Mouse (Mus musculus): ENCODE results near the gene Ddhd1. TPM values are rescaled to one million over a fixed set of nuclear protein-coding genes. Genes with fewer than 3 reads are reported as not detected.
A peak's percentile ranks its signal among the peaks of the same experiment; 100 is the strongest.

Gene Ddhd1
- polyA plus RNA-seq (2015; fragmentation: Nextera tagmentation; extraction: Ambion mirVana): 5.2 and 5.7 TPM in 2 replicates

DNA sequence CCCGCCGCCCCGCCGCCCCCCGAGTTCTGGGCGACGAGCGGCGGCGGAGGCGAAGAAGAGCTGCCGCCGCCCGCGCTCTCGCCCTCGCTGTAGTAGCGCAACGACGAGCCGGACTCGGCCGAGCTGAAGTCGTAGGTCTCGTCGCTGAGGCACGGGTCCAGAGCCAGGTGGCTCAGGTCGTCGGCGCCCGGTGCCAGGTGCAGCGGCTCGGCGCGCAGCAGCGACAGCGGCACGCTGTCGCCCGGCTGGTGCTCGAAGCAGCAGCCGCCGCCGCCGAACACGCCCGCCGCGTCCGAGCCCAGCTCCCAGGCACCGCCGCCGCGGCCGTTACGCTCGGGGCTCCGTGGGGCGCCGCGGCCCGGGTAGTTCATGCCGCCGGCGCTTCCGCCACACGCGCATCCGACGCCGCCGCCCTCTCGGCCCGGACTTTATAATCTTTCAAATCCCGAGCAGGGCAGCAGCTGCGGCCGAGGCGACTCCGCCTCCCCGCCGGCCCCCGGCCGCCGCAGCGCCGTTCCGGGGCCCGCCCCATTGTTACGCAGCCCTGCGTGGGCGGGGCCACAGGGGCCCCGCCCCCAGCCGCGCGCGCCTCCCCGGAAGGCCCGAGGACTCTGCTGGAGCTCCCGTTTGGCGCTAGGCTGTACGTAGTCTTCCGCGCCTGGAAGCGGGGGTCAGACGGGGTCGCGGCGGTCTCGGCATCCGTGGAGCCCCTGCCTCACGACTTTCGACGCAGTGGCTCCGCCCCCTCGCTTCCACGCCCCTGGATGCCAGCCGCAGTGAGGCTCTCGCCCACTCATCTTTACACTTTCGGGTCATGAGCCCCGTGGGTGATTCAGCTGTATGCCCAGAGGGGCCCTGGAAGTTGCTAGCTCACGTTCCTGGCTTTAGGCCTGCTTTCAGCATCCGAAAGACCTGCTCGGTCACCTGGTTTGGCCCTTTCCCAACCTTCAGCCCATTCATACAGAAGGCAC lies at the start of gene Ddhd1:
Gene Ddhd1, minus strand, starts transcription at position 503 of the 971 bp plus-strand sequence.
- Histone ChIP-seq H3K27me3 (no peaks in the 10 kb centered on the region), H3K27ac (peak within 1 kb of the TSS; percentile 92), H3K36me3 (no peaks in the 10 kb centered on the region), H3K4me3 (peak within 1 kb of the TSS; percentile 81), H3K9me3 (no peaks in the 10 kb centered on the region), H3K9ac (peak within 1 kb of the TSS; percentile 79), H3K4me2 (peak within 1 kb of the TSS; percentile 99), H3K4me1 (peaks cover 17% of the 10 kb centered on the region)
- WGBS: under 1% methylated on average over 112 of the region's 123 CpGs
- peak; percentile 93 for ATAC-seq (ENCODE audit: insufficient number of reproducible peaks, low FRiP score, low TSS enrichment, low read depth)

DNA sequence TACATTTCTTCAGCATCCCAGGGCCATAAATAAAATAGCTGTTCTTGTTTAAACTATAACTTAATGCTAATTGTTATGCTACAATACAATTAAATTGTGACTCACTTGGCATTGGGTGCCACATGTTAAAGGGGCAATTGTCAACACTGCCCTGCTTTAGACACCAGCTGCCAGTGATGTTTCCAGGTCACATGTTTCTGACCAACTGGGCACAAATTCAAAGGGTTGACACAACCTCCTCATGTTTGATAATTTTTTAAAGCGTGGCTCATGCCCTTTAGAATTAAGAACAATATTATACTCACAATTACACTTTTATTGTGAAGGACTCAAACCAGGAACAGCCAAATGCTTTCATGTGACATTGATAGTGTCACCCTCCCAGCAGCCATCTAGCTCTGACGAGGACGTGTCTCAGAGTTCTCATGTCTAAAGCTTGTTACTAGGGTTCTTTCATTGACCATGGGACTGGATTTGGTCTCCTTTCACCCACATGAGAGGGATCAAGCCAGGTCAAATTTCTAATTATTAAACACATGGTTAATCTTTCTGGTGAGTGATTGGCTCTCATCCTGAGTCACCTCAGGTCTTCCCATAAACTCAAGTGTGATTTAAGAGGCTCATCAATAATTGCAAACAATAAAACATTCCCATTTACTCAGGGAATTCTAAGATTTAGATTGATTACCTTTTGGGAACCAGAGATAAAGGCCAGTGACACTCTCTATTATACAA lies 49.4 kb upstream of the Ddhd1 start:
- Histone ChIP-seq H3K4me3 (no peak overlapping the region), H3K27me3 (no peaks in the 10 kb centered on the region), H3K4me1 (no peaks in the 10 kb centered on the region), H3K27ac (no peak overlapping the region), H3K4me2 (no peak overlapping the region), H3K9me3 (no peaks in the 10 kb centered on the region), H3K9ac (no peak overlapping the region), H3K36me3 (no peaks in the 10 kb centered on the region)
- 67% methylated on average over 3 of the region's 3 CpGs for WGBS
- no peak for ATAC-seq (ENCODE audit: insufficient number of reproducible peaks, low FRiP score, low TSS enrichment, low read depth)

GRCm38 (mm10) chr14:45700031-45700572 lies 42.2 kb upstream of the Ddhd1 start:
- no peaks in the 10 kb centered on the region for H3K9me3 ChIP-seq
- H3K4me1 ChIP-seq: no peaks in the 10 kb centered on the region
- WGBS: 59% methylated on average over 6 of the region's 6 CpGs
- no peaks in the 10 kb centered on the region for H3K36me3 ChIP-seq
- ATAC-seq (ENCODE audit: insufficient number of reproducible peaks, low FRiP score, low TSS enrichment, low read depth): no peak
- H3K27ac ChIP-seq: no peak overlapping the region
- H3K4me3 ChIP-seq: no peak overlapping the region
- H3K4me2 ChIP-seq: no peak overlapping the region
- no peaks in the 10 kb centered on the region for H3K27me3 ChIP-seq
- H3K9ac ChIP-seq: no peak overlapping the region

DNA sequence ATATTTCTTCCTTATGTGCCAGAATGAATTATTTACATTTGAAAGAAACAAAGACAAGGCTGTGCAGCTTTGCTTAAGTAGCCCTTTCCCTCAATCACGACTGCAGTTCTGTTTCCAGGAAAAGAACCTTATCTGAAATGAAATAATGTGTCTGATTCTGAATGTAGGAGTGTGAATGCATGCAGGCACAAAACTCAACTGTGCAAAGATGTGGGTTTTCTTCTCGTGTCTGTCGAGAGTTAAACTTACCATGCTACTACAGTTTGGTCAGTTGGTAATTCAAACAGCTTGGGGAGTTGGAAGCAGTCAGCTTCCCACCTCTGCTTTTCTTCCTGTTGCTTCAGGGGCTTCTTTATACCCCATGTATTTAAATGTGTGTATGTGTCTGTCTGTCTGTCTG lies 40.9 kb upstream of the Ddhd1 start:
- H3K4me1 ChIP-seq: no peaks in the 10 kb centered on the region
- H3K9ac ChIP-seq: no peak overlapping the region
- no peak overlapping the region for H3K4me3 ChIP-seq
- ATAC-seq (ENCODE audit: insufficient number of reproducible peaks, low FRiP score, low TSS enrichment, low read depth): no peak
- WGBS: 71% methylated on average over 3 of the region's 3 CpGs
- no peak overlapping the region for H3K4me2 ChIP-seq
- H3K36me3 ChIP-seq: no peaks in the 10 kb centered on the region
- no peaks in the 10 kb centered on the region for H3K9me3 ChIP-seq
- H3K27ac ChIP-seq: no peak overlapping the region
- no peaks in the 10 kb centered on the region for H3K27me3 ChIP-seq

GRCm38 (mm10) chr14:45696098-45696497 lies 38.2 kb upstream of the Ddhd1 start:
- no peak overlapping the region for H3K4me2 ChIP-seq
- no peak for ATAC-seq (ENCODE audit: insufficient number of reproducible peaks, low FRiP score, low TSS enrichment, low read depth)

DNA sequence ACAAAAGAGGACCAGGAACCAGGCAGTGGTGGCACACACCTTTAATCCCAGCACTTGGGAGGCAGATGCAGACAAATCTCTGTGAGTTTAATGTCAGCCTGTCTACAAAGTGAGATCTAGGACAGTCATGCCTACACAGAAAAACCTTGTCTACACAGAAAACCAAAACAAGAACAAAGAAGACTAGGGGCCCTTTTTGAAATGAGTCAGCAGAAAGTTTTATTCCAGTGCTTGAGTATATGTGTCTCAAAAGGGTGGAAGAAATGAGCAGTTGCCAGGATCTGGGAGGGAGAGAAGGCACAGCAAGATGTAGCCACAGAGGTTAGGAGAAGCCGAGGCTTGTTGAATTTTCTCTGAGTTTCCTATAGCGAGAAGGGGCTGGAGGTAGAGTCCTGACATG lies 35.9 kb upstream of the Ddhd1 start:
- 93% methylated on average over 2 of the region's 2 CpGs for WGBS
- Histone ChIP-seq H3K4me2 (no peak overlapping the region), H3K27ac (no peak overlapping the region), H3K4me1 (peaks cover 4% of the 10 kb centered on the region), H3K9me3 (no peaks in the 10 kb centered on the region), H3K36me3 (no peaks in the 10 kb centered on the region), H3K27me3 (no peaks in the 10 kb centered on the region), H3K9ac (no peak overlapping the region), H3K4me3 (no peak overlapping the region)
- no peak for ATAC-seq (ENCODE audit: insufficient number of reproducible peaks, low FRiP score, low TSS enrichment, low read depth)

More at GRCm38 (mm10) chr14:45696098-45696497, 38.2 kb upstream of the Ddhd1 start:
- H3K27ac ChIP-seq: no peak overlapping the region
- H3K9me3 ChIP-seq: no peaks in the 10 kb centered on the region
- 92% methylated on average over 2 of the region's 2 CpGs for WGBS
- H3K36me3 ChIP-seq: no peaks in the 10 kb centered on the region
- no peaks in the 10 kb centered on the region for H3K27me3 ChIP-seq
- H3K4me1 ChIP-seq: no peaks in the 10 kb centered on the region
- H3K4me3 ChIP-seq: no peak overlapping the region
- H3K9ac ChIP-seq: no peak overlapping the region

DNA sequence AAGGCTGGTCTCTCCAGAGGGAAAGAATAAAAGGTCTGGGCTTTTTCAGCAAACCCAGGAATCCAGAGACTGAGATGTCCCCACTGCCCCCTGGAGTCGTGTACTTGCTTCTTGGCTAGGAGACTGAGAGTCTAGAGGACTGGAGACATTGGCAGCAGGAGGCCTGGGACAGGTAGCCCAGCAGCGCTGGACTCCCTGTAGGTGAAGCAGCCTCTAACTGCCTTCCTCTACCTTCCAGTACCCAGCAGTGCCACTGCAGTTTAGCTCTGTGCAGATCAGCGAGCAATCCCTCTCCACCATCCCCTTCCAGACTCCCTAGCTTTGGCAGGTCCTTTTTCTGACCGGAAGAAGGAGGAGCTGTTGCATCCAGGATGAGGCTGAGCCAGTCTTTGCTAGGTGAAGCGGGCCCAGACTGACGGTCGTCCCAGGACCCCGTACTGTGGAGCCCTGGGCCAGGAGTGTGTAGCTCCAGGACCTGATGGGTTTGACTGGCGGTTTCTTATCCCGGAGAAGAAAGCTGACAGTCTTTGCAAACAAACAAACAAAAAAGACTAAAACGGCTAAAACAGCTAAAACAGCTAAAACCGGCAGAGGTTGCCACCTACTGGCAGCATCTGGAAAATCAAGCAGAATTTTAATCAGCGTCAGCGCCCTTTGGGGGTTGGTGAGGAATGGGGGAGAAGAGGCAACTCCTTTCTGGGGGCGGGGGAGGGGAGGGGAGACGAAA lies 32.7 kb upstream of the Ddhd1 start:
- under 1% methylated on average over 16 of the region's 16 CpGs for WGBS
- no peaks in the 10 kb centered on the region for H3K27me3 ChIP-seq
- H3K4me2 ChIP-seq: peak overlapping the region; percentile 52
- peak overlapping the region; percentile 41; the same call in 1 of the 2 replicates for H3K9ac ChIP-seq
- peaks cover 4% of the 10 kb centered on the region for H3K4me1 ChIP-seq
- H3K9me3 ChIP-seq: no peaks in the 10 kb centered on the region
- peak overlapping the region; percentile 48 for H3K4me3 ChIP-seq
- H3K36me3 ChIP-seq: no peaks in the 10 kb centered on the region
- H3K27ac ChIP-seq: no peak overlapping the region
- peak; percentile 65; the same call in 1 of the 2 replicates for ATAC-seq (ENCODE audit: insufficient number of reproducible peaks, low FRiP score, low TSS enrichment, low read depth)

DNA sequence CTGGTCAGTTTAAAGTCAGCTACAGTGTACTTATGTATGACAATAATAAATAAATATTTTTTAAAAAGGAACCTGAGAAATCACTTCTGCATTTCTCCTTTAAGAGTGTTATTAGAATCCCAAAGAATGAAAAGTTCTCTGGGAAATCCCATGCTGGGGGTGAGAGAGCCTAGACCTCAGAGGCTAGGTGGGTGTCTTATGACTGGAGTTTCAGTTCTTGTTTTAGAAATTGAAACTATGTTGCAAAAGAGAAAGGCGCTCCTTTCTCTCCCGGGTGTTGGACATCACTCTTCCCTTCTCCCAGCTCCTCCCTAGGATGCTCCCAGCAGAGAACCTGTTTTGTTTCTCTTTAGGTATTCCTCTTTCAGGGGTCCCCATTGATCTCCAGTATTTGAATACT lies 27.4 kb upstream of the Ddhd1 start:
- ATAC-seq (ENCODE audit: insufficient number of reproducible peaks, low FRiP score, low TSS enrichment, low read depth): no peak
- Histone ChIP-seq H3K4me1 (peaks cover under 1% of the 10 kb centered on the region; the same call in 1 of the 2 replicates), H3K9ac (no peak overlapping the region), H3K9me3 (no peaks in the 10 kb centered on the region), H3K4me3 (no peak overlapping the region), H3K27ac (no peak overlapping the region), H3K4me2 (no peak overlapping the region), H3K27me3 (no peaks in the 10 kb centered on the region), H3K36me3 (no peaks in the 10 kb centered on the region)
- WGBS: 72% methylated on average over 2 of the region's 2 CpGs

DNA sequence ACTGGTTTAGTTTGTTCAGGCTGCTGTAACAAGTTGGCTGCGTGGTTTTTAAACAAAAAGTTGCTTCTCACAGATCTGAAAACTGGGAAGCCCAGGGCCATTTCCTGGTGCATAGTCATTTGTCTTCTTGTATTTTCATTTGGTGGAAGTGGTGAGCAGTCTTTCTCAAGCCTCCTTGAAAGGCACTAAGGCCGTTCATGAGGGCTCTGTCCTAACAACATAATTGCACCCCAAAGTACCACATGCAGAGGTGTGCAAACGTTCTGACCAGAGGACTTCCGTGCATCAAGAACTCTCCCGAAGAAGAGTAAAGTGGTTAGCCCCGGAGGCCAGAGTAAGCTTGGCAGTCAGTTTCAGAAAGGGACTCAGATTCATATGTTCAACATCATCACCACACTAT lies 18.8 kb upstream of the Ddhd1 start:
- no peak overlapping the region for H3K4me2 ChIP-seq
- H3K9ac ChIP-seq: no peak overlapping the region
- H3K36me3 ChIP-seq: no peaks in the 10 kb centered on the region
- WGBS: 54% methylated on average over 6 of the region's 6 CpGs
- no peaks in the 10 kb centered on the region for H3K9me3 ChIP-seq
- H3K27ac ChIP-seq: no peak overlapping the region
- no peak for ATAC-seq (ENCODE audit: insufficient number of reproducible peaks, low FRiP score, low TSS enrichment, low read depth)
- H3K4me1 ChIP-seq: no peaks in the 10 kb centered on the region
- no peaks in the 10 kb centered on the region for H3K27me3 ChIP-seq
- H3K4me3 ChIP-seq: no peak overlapping the region

DNA sequence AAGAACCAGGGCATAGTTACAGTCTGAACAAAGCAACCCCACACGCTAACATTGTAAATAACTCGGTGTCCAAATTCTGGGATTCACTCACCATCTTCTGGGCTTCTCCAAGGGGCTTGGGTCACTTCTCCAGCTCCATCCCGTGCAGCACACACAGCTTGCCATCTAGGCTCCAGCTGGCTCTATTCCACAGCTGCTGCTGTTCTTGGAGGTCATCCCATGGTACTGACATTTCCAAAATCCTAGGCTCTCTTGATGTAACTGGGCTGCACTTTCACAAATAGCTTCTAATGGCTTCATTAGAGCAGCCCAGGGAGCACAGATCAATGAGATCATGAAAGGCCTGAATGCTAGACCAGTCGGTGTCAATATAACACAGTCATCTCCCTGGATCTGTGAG lies 10.4 kb upstream of the Ddhd1 start:
- ATAC-seq (ENCODE audit: insufficient number of reproducible peaks, low FRiP score, low TSS enrichment, low read depth): no peak
- no peak overlapping the region for H3K27ac ChIP-seq
- 76% methylated on average over 4 of the region's 4 CpGs for WGBS

GRCm38 (mm10) chr14:45667231-45667630 lies 9.3 kb upstream of the Ddhd1 start:
- no peak overlapping the region for H3K9ac ChIP-seq
- H3K27me3 ChIP-seq: no peaks in the 10 kb centered on the region
- no peak overlapping the region for H3K4me2 ChIP-seq
- WGBS: 82% methylated on average over 2 of the region's 2 CpGs
- H3K4me3 ChIP-seq: no peak overlapping the region
- H3K4me1 ChIP-seq: no peaks in the 10 kb centered on the region
- ATAC-seq (ENCODE audit: insufficient number of reproducible peaks, low FRiP score, low TSS enrichment, low read depth): no peak
- H3K36me3 ChIP-seq: no peaks in the 10 kb centered on the region
- H3K27ac ChIP-seq: no peak overlapping the region
- no peaks in the 10 kb centered on the region for H3K9me3 ChIP-seq

More for the DNA sequence above, 10.4 kb upstream of the Ddhd1 start:
- no peak overlapping the region for H3K9ac ChIP-seq
- H3K4me1 ChIP-seq: no peaks in the 10 kb centered on the region
- H3K4me2 ChIP-seq: no peak overlapping the region
- H3K27me3 ChIP-seq: no peaks in the 10 kb centered on the region
- H3K36me3 ChIP-seq: no peaks in the 10 kb centered on the region
- no peak overlapping the region for H3K4me3 ChIP-seq
- H3K9me3 ChIP-seq: no peaks in the 10 kb centered on the region

Data from limb, embryonic 15.5 days (tissue).